Mouse (Mus musculus) adrenal gland, adult 18-20 months (tissue): ENCODE results near the gene Gm48551. TPM values are rescaled to one million over a fixed set of nuclear protein-coding genes. Genes with fewer than 3 reads are reported as not detected.

ENCODE experiments used
- DNase-seq, 2 experiments: peaks; one replicate each; pipeline ENCODE4 v3.0.0; 2021 to 2022; ENCODE audit warnings: low spot score in 2 of 2
- long read RNA-seq, 2 experiments: library from polyadenylated mRNA; stranded (forward); transcript quantifications; one replicate each; pipeline ENCODE4 v2.0.0; 2021
- total RNA-seq, 2 experiments: library from RNA; stranded (reverse); gene quantifications; 1 replicate in 1 of 2; 2 replicates in 1 of 2; pipeline ENCODE4 v1.2.3; 2021

The Gm48551 gene
- total RNA-seq = 1 to 10 TPM; 1.5 to 1.9 TPM
- long read RNA-seq, experiment 1, partial matches to known transcripts = 0 of 1 reads
- long read RNA-seq, experiment 1, other reads (novel, unspliced or antisense) = 1 of 1 reads
- long read RNA-seq, experiment 2, partial matches to known transcripts = 0 of 4 reads
- long read RNA-seq, experiment 2, other reads (novel, unspliced or antisense) = 4 of 4 reads

- peak; percentile 99 for DNase-seq
Observed at GRCm38 (mm10) chr10:81383802-81384604, at the start of gene Gm48551, which contains the start of gene Dohh. Gene Gm48551, plus strand, starts transcription at chr10:81384466. Gene Dohh, plus strand, starts transcription at chr10:81384428.

- DNase-seq = no peak
Observed at GRCm38 (mm10) chr10:81335393-81336340, 48.6 kb upstream of the Gm48551 start.

- DNase-seq = no peak
Observed at GRCm38 (mm10) chr10:81336558-81336957, 47.7 kb upstream of the Gm48551 start.

- DNase-seq = no peak
Observed at GRCm38 (mm10) chr10:81340551-81341332, 43.5 kb upstream of the Gm48551 start.

GRCm38 (mm10) chr10:81341333-81341949 lies 42.8 kb upstream of the Gm48551 start:
- DNase-seq = peak; percentile 78 to 83

GRCm38 (mm10) chr10:81342686-81343505 lies 41.4 kb upstream of the Gm48551 start, which contains the start of gene Gipc3:
Gene Gipc3, minus strand, starts transcription at chr10:81343266.
- DNase-seq = no peak

GRCm38 (mm10) chr10:81344421-81345161 lies 39.7 kb upstream of the Gm48551 start:
- DNase-seq = no peak

GRCm38 (mm10) chr10:81345162-81345534 lies 39.1 kb upstream of the Gm48551 start:
- DNase-seq = no peak

GRCm38 (mm10) chr10:81346453-81347067 lies 37.7 kb upstream of the Gm48551 start:
- DNase-seq = peak; percentile 66 to 76

GRCm38 (mm10) chr10:81349146-81349545 lies 35.1 kb upstream of the Gm48551 start:
- no peak for DNase-seq

GRCm38 (mm10) chr10:81349961-81350350 lies 34.3 kb upstream of the Gm48551 start:
- no peak for DNase-seq

GRCm38 (mm10) chr10:81350351-81351063 lies 33.8 kb upstream of the Gm48551 start, which contains the start of gene Hmg20b:
Gene Hmg20b, minus strand, starts transcription at chr10:81350480.
- DNase-seq = peak; percentile 97

- DNase-seq = no peak
Observed at GRCm38 (mm10) chr10:81351678-81352291, 32.5 kb upstream of the Gm48551 start.

- DNase-seq = no peak
Observed at GRCm38 (mm10) chr10:81354738-81355477, 29.4 kb upstream of the Gm48551 start.

GRCm38 (mm10) chr10:81355533-81355932 lies 28.7 kb upstream of the Gm48551 start:
- no peak for DNase-seq

- no peak for DNase-seq
Observed at GRCm38 (mm10) chr10:81356352-81356990, 27.8 kb upstream of the Gm48551 start.
